Mouse (Mus musculus) brain, embryonic 14.5 days (tissue): ENCODE measurements around the gene Vangl1.

ENCODE experiments used
- CTCF ChIP-seq: fragments of 200-500 bp; IDR thresholded peaks from 2 replicates; pipeline ENCODE4 v1.5.1; 2012; ENCODE audit warnings: inconsistent platforms, mild to moderate bottlenecking, moderate library complexity, borderline replicate concordance; ENCODE audit not compliant: insufficient read depth, insufficient read length; ENCODE audit errors: extremely low read depth
- POLR2A ChIP-seq: fragments of 200-500 bp; IDR thresholded peaks from 2 replicates; pipeline ENCODE4 v1.6.1; 2012; ENCODE audit warnings: mild to moderate bottlenecking, inconsistent platforms, borderline replicate concordance; ENCODE audit not compliant: poor library complexity, insufficient read depth, insufficient read length, severe bottlenecking; ENCODE audit errors: extremely low read depth

DNA sequence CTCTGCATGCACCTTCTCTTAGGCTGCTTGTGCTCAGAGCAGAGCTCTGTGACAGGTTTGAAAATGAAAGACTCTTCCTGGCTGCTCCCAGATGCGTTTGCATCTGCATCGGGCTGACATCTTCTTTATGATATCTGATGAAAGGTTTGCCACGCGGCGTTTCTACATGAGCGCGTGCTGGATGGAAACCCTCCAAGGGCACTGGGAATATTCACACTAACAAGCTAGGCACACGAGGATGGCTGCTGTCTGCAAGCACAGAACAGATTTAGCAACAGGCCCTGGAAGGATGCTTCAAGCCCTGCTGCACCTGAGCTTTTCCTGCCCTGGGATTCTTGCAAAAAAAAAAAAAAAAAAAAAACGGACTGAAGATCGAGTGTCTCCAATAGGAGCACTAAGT is 67.3 kb downstream of the Vangl1 start:
- TF ChIP-seq CTCF, result no peak
- TF ChIP-seq POLR2A, result no peak
